Mouse (Mus musculus) brown adipose tissue, adult 24 weeks (tissue): ENCODE measurements around the gene Aff1. TPM values are rescaled to one million over a fixed set of nuclear protein-coding genes. Genes with fewer than 3 reads are reported as not detected.

ENCODE experiments used
- H3K27ac ChIP-seq: fragments of 200-500 bp; replicated peaks from 2 replicates; pipeline ENCODE4 v1.5.1; 2012; ENCODE audit warnings: low read depth, mild to moderate bottlenecking, low read length
- H3K4me1 ChIP-seq: fragments of 200-500 bp; 2 replicates; pipeline ENCODE4 v1.6.1; 2012; ENCODE audit warnings: low read length, mixed read lengths; ENCODE audit not compliant: control insufficient read depth, insufficient read depth, insufficient read length
- H3K4me3 ChIP-seq: fragments of 200-500 bp; 2 replicates; pipeline ENCODE4 v1.5.1; 2012; ENCODE audit warnings: low read depth, mild to moderate bottlenecking, low read length, moderate library complexity; ENCODE audit not compliant: insufficient read depth
- polyA plus RNA-seq: library from polyadenylated mRNA; stranded (reverse); fragments of >200 nt; gene quantifications from 2 replicates; pipeline ENCODE4 v1.2.4, GENCODE M21; 2012; ENCODE audit not compliant: missing spikeins, insufficient read depth, insufficient read length

Gene Aff1
- polyA plus RNA-seq, 1 experiment, result 8.8 TPM

- no peak overlapping the region for H3K4me3 ChIP-seq
- no peaks in the 10 kb centered on the region for H3K4me1 ChIP-seq
- H3K27ac ChIP-seq, result no peak overlapping the region
Observed at GRCm38 (mm10) chr5:103678974-103679373, 13.2 kb upstream of the Aff1 start.

- no peak overlapping the region for H3K4me3 ChIP-seq
- no peaks in the 10 kb centered on the region for H3K4me1 ChIP-seq
Observed at GRCm38 (mm10) chr5:103680381-103680780, 11.8 kb upstream of the Aff1 start.

GRCm38 (mm10) chr5:103681824-103682223 lies 10.3 kb upstream of the Aff1 start:
- no peaks in the 10 kb centered on the region for H3K4me1 ChIP-seq
- no peak overlapping the region for H3K27ac ChIP-seq
- H3K4me3 ChIP-seq, result no peak overlapping the region

More at GRCm38 (mm10) chr5:103680381-103680780, 11.8 kb upstream of the Aff1 start:
- no peak overlapping the region for H3K27ac ChIP-seq

GRCm38 (mm10) chr5:103689645-103690044 lies 2.5 kb upstream of the Aff1 start:
- Histone ChIP-seq H3K27ac (no peak overlapping the region), H3K4me3 (no peak overlapping the region), H3K4me1 (no peaks in the 10 kb centered on the region)

GRCm38 (mm10) chr5:103690190-103690589 lies 2.0 kb upstream of the Aff1 start:
- Histone ChIP-seq H3K4me1 (no peaks in the 10 kb centered on the region), H3K4me3 (no peak overlapping the region), H3K27ac (no peak overlapping the region)

GRCm38 (mm10) chr5:103691171-103691570 lies 1.0 kb upstream of the Aff1 start:
- no peaks in the 10 kb centered on the region for H3K4me1 ChIP-seq
- H3K27ac ChIP-seq, result no peak overlapping the region
- H3K4me3 ChIP-seq, result no peak overlapping the region

GRCm38 (mm10) chr5:103692531-103693040 lies 412 bp downstream of the Aff1 start:
- Histone ChIP-seq H3K27ac (peak overlapping the region; percentile 53), H3K4me3 (peak overlapping the region; percentile 84), H3K4me1 (peaks cover 4% of the 10 kb centered on the region; the same call in 1 of the 2 replicates)

- H3K27ac ChIP-seq, result 0 out of 2 replicates have a peak overlapping the region, but pooled peaks have one; percentile 13
- H3K4me3 ChIP-seq, result peak overlapping the region; percentile 84
- peaks cover 6% of the 10 kb centered on the region for H3K4me1 ChIP-seq
Observed at GRCm38 (mm10) chr5:103693041-103693641, 967 bp downstream of the Aff1 start.

GRCm38 (mm10) chr5:103694094-103694493 lies 1.9 kb downstream of the Aff1 start:
- Histone ChIP-seq H3K4me1 (peaks cover 6% of the 10 kb centered on the region), H3K27ac (no peak overlapping the region), H3K4me3 (peak overlapping the region; percentile 7; the same call in 1 of the 2 replicates)

- peaks cover 6% of the 10 kb centered on the region for H3K4me1 ChIP-seq
- no peak overlapping the region for H3K4me3 ChIP-seq
- peak overlapping the region; percentile 46; the same call in 1 of the 2 replicates for H3K27ac ChIP-seq
Observed at GRCm38 (mm10) chr5:103697875-103698491, 5.8 kb downstream of the Aff1 start.

- H3K4me1 ChIP-seq, result peaks cover 6% of the 10 kb centered on the region
- H3K4me3 ChIP-seq, result no peak overlapping the region
- no peak overlapping the region for H3K27ac ChIP-seq
Observed at GRCm38 (mm10) chr5:103698577-103698976, 6.4 kb downstream of the Aff1 start.

GRCm38 (mm10) chr5:103699537-103699936 lies 7.4 kb downstream of the Aff1 start:
- peaks cover 6% of the 10 kb centered on the region for H3K4me1 ChIP-seq
- H3K4me3 ChIP-seq, result no peak overlapping the region
- no peak overlapping the region for H3K27ac ChIP-seq

GRCm38 (mm10) chr5:103700661-103701060 lies 8.5 kb downstream of the Aff1 start:
- Histone ChIP-seq H3K4me1 (peaks cover 6% of the 10 kb centered on the region), H3K4me3 (no peak overlapping the region), H3K27ac (no peak overlapping the region)

GRCm38 (mm10) chr5:103701466-103701865 lies 9.3 kb downstream of the Aff1 start:
- Histone ChIP-seq H3K4me3 (no peak overlapping the region), H3K27ac (no peak overlapping the region), H3K4me1 (peaks cover 6% of the 10 kb centered on the region)

GRCm38 (mm10) chr5:103702527-103702926 lies 10.4 kb downstream of the Aff1 start:
- Histone ChIP-seq H3K4me3 (no peak overlapping the region), H3K27ac (no peak overlapping the region), H3K4me1 (peaks cover 2% of the 10 kb centered on the region; the same call in 1 of the 2 replicates)

- no peak overlapping the region for H3K4me3 ChIP-seq
- no peak overlapping the region for H3K27ac ChIP-seq
- no peaks in the 10 kb centered on the region; the same call in 1 of the 2 replicates for H3K4me1 ChIP-seq
Observed at GRCm38 (mm10) chr5:103705331-103705730, 13.2 kb downstream of the Aff1 start.
